Mouse (Mus musculus) 416B (cell line): ENCODE measurements around the gene Cyp4x1.

Experiments used
- DNase-seq: peaks from one replicate; pipeline ENCODE4 v3.0.0; 2011; ENCODE audit warnings: low read depth

Cyp4x1 gene

DNA sequence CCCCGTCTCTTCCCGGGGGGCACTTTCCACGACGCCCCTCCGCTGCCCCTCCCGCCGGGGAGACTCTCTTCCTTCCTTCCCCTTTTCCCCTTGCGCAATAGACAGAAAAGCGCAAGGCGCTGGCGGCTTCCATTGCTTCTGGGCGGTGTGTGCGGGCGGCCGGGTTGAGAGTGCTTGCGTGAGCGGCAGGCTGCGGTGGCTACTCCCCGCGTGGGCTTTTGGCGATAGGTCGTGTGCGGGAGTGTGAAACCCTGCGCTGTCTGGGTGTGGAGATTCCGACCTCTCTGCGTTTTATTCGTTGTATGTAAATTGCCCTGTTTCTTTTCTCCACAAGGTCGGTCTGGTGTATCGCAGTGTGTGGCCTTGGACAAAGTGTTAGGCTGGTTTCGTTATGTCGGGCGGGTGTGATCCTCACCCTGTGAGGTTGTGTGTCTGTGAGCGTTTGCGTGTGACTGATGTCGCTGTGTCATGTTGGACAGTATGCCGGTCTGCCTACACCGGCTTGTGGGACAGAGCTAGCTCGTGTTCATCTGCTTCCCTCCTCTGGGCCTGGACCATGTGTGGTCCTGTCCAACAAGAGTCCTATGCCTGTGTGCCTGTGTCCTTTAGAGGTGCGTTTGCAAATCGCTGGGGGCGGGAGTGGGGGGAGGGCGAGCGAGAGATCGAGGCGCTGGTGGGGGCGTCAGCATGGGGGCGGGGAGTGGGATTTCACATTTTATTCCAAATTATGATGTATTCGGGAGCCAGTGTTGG is 77.0 kb downstream of the Cyp4x1 start:
- peak; percentile 91 for DNase-seq

DNA sequence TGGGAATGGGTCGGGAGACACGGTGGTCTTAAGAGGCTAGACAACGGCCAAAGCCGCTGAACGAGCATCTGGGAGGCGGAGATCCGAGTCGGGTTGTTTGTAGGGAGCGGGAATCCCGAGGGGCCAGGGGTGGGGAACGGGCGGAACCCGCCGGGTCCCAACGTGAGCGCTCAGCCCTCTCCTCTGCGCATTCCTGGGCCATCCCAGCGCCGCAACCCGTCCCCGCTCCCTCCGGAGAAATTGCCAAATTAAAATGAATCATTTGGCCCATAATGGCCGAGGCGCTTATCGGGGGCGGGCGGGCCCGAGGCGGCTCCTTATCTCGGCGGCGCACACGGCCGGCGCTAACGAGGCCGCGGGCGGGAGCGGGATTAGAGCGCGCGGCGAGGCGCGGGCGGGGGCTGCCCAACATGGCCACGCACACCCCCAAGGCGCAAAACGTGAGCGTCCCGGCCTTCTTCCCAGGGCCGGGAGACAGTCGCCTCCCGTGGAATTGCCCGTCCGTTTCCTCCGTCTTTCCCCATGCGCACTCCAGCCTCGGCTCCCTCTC is 77.6 kb downstream of the Cyp4x1 start, which contains the start of gene Tal1:
Gene Tal1, plus strand, starts transcription at position 56 of the 550 bp plus-strand sequence.
- DNase-seq = peak; percentile 86
